Mouse (Mus musculus): ENCODE data around the gene Rpl9-ps1. TPM values are rescaled to one million over a fixed set of nuclear protein-coding genes. Genes with fewer than 3 reads are reported as not detected.

Rpl9-ps1 gene
- polyA plus RNA-seq, 1 experiment = not detected

GRCm38 (mm10) chr11:83634898-83635297, 10.5 kb downstream of the Rpl9-ps1 start:
- no peak for TF ChIP-seq GATA1 (IDR thresholded peaks at IDR 0.05; ENCODE audit: low read length)

GRCm38 (mm10) chr11:83634425-83634824, 11.0 kb downstream of the Rpl9-ps1 start:
- no peak for TF ChIP-seq GATA1 (IDR thresholded peaks at IDR 0.05; ENCODE audit: low read length)

- TF ChIP-seq GATA1 (IDR thresholded peaks at IDR 0.05; ENCODE audit: low read length) = no peak
Observed at GRCm38 (mm10) chr11:83632744-83633143, 12.7 kb downstream of the Rpl9-ps1 start.

GRCm38 (mm10) chr11:83631065-83631464, 14.4 kb downstream of the Rpl9-ps1 start:
- TF ChIP-seq GATA1 (IDR thresholded peaks at IDR 0.05; ENCODE audit: low read length) = no peak

- TF ChIP-seq GATA1 (IDR thresholded peaks at IDR 0.05; ENCODE audit: low read length) = no peak
Observed at GRCm38 (mm10) chr11:83630630-83631029, 14.8 kb downstream of the Rpl9-ps1 start.

- no peak for TF ChIP-seq GATA1 (IDR thresholded peaks at IDR 0.05; ENCODE audit: low read length)
Observed at GRCm38 (mm10) chr11:83628808-83629207, 16.6 kb downstream of the Rpl9-ps1 start.

- TF ChIP-seq GATA1 (IDR thresholded peaks at IDR 0.05; ENCODE audit: low read length) = no peak
Observed at GRCm38 (mm10) chr11:83623586-83623985, 21.8 kb downstream of the Rpl9-ps1 start.

GRCm38 (mm10) chr11:83619037-83619436, 26.4 kb downstream of the Rpl9-ps1 start:
- TF ChIP-seq GATA1 (IDR thresholded peaks at IDR 0.05; ENCODE audit: low read length) = no peak

GRCm38 (mm10) chr11:83618238-83618637, 27.2 kb downstream of the Rpl9-ps1 start:
- TF ChIP-seq GATA1 (IDR thresholded peaks at IDR 0.05; ENCODE audit: low read length) = no peak

GRCm38 (mm10) chr11:83616586-83616985, 28.8 kb downstream of the Rpl9-ps1 start:
- TF ChIP-seq GATA1 (IDR thresholded peaks at IDR 0.05; ENCODE audit: low read length) = no peak

- no peak for TF ChIP-seq GATA1 (IDR thresholded peaks at IDR 0.05; ENCODE audit: low read length)
Observed at GRCm38 (mm10) chr11:83610900-83611299, 34.5 kb downstream of the Rpl9-ps1 start.

GRCm38 (mm10) chr11:83606396-83606795, 39.0 kb downstream of the Rpl9-ps1 start:
- TF ChIP-seq GATA1 (IDR thresholded peaks at IDR 0.05; ENCODE audit: low read length) = no peak

GRCm38 (mm10) chr11:83605535-83605934, 39.9 kb downstream of the Rpl9-ps1 start:
- TF ChIP-seq GATA1 (IDR thresholded peaks at IDR 0.05; ENCODE audit: low read length) = no peak

- TF ChIP-seq GATA1 (IDR thresholded peaks at IDR 0.05; ENCODE audit: low read length) = no peak
Observed at GRCm38 (mm10) chr11:83604698-83605097, 40.7 kb downstream of the Rpl9-ps1 start.

- TF ChIP-seq GATA1 (IDR thresholded peaks at IDR 0.05; ENCODE audit: low read length) = no peak
Observed at GRCm38 (mm10) chr11:83603399-83603798, 42.0 kb downstream of the Rpl9-ps1 start.

- TF ChIP-seq GATA1 (IDR thresholded peaks at IDR 0.05; ENCODE audit: low read length) = no peak
Observed at GRCm38 (mm10) chr11:83600576-83600975, 44.8 kb downstream of the Rpl9-ps1 start.

GRCm38 (mm10) chr11:83598991-83599390, 46.4 kb downstream of the Rpl9-ps1 start:
- TF ChIP-seq GATA1 (IDR thresholded peaks at IDR 0.05; ENCODE audit: low read length) = no peak

GRCm38 (mm10) chr11:83598207-83598837, 47.1 kb downstream of the Rpl9-ps1 start:
- TF ChIP-seq GATA1 (IDR thresholded peaks at IDR 0.05; ENCODE audit: low read length) = no peak
